Mouse (Mus musculus): ENCODE results near the gene Tspan5.

The Tspan5 gene

DNA sequence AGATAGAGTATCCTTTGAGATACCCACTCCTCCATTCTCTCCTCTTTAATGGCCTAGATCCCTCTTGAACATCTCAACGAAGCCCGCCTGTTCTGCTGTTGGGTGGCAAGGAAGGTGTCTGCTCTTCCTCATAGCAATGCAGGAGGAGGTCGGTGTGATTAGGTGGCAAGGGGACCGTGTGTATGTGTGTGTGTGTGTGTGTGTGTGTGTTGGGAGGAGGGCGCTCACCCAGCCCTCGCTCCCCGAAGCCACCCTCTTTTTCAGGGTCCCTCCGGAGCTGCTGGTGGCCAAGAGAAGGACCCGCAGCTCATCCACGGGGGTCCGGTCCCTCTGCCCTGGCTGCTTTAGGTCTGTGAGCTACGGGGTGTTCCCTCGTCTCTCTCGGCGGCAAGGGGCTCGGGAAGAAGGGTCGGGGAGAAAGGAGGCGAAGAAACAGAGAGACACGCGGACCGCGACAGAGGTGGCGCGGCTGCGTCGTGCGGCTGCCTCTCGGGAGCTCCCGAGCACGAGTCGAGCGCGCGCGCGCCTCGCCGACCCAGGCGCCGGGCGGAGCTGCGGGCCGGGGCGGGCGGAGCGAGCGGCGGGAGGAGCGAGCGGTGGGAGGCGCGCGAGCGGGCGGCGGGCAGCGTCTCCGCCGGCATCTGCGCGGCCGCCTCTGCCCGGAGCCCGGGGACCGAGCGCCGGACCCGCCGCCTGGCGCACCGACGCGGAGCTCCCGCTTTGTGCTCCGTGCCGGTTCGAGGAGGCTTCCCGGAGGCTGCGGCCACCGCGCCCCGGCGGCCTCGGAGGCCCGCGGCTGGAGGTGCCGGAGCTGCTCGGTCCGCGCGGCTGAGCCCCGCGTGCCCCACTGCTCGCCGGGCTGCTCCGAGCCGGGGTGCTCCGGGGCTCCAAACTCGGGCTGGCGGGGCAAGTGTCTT, at the start of gene Tspan5:
TSS of gene Tspan5 (plus strand) at position 547 of the 917 bp plus-strand sequence.
- peak; percentile 63 for DNase-seq (ENCODE audit: low spot score)

DNA sequence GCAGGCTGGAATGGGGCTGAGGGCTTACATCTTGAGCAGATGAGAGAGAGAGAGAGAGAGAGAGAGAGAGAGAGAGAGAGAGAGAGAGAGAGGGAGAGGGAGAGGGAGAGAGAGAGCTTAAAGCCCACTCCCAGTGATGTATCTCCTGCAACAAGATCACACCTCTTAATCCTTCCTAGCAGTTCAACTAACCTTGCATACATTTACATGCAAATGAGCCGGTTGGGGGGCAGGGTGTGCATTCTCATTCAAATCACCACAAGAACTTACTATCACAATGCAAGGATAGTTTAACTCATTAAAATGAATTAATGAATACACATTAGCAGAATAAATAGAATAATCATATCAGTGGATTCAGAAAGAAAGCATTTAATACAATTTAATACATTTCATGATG, 49.7 kb upstream of the Tspan5 start:
- DNase-seq (ENCODE audit: low spot score), result no peak

DNA sequence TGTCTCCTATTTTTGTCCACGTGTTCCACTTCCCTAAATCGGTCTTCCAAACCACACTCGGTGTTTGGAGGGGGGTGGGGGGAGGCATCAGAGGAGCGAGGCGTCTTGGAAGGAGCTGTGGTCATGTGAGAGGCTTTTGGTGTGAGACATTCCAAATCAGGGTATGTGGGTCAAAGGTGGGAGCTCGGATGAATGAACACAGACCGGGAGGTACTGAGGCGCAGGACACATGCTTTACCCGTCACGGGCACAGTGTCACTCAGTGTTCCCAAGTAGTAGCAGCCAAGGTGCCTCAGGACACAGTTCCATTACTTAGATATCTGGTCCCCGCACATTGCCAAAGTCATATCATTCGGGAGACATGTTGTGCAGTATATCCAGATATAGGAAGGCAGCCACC, 38.6 kb upstream of the Tspan5 start:
- DNase-seq (ENCODE audit: low spot score), result no peak

DNA sequence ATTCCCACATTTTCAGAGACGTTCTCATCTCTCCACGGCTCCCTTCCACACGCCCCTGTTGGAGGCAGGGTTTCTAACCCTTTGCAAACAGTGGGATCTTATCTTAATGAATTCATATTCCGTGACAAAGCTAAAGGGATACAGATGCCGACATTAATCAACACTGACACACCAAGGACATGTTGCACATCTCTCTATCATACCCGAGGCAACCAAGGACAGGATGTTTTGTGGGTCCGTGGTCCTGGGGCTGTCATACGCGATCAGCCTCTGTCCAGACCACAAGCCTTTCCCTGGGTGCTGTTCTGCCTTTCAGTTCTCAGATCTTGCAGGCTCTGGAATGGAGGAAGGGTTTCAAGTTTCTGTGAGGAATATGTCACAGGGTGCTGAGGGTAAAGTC, 37.5 kb upstream of the Tspan5 start:
- DNase-seq (ENCODE audit: low spot score), result no peak

DNA sequence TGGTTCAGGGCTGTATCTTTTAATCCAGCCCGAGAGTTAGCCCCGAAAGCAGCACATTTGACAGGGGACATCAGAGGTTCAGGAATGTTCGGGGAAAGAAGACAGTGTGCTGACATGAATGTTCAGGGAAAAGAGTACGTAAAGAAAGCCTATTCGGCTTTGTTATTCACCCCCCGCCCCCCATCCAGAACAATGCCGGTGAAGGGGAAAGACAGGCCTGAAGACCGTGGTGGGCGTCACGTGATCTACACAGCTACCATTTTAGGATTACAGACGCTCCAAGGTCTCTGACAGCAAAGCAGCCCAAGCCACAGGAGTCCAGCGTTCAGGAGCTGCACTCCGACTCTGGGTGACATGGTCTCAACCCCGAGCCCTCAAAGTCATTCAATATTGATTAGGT, 36.1 kb upstream of the Tspan5 start:
- no peak for DNase-seq (ENCODE audit: low spot score)

DNA sequence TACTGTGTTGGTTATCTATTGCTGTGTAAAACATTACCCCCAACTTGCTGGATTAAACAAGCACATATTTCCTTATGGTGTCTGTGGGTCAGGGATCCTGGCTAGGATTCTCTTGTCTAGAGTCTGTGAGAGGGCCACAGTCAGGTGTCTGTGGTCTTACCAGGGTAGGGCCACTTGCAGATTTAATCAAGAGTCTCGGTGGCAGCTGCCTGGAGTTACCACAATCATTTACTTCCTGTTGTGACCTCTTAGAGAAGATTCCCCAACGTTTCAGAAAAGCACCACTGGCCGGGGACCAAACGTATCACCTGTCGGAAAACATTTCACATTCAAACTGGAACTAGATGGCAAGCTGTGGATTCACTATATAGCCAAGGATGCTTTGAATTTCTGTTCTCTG, 32.8 kb upstream of the Tspan5 start:
- no peak for DNase-seq (ENCODE audit: low spot score)

DNA sequence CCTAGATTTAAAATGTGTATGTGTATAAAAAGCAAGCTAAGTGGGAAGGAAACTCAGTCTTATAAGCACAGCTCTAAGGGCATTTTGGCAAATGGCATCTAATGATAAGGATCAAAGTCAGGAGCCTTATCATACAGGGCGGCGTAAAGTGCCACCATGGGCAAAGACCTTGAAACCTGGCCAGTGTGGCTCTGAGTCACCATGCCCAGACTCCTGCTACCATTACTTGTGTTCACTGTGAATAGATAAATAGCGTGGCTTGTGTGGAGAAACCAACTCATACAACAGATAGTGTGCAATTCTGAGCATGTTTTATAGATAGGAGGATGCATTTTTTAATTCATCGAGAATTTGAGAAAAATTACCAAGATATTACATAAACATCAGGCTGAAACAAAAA, 30.0 kb upstream of the Tspan5 start:
- DNase-seq (ENCODE audit: low spot score), result no peak

DNA sequence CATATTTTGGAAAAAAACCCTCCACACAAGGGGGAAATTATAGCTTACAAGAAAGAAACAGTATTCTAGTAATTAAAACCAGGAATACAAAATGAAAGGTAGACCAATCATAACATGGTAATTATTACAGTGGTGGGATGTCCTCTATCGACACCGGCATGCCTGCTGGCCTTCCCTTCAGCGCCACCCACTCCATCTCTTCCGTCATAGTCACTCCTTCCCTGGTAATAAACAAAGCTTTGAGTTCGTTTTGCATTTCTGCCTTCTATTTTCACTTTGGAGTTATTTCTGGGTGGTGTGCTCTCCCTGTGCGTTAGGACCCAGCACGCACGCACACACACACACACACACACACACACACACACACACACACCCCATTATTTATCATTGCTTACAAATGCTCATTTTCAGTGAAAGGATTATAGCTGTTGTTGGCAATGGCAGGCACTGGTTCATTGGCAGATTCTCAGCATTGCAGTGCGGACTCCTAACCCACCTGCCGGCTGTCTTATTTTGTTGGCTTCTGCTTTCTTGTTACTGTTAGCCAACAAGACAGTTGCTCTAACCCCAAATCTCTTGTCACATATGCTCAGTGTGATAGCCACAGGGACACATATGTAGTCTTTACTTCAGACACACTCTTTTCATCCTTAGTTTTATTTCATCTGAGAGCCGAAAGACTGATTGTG, 29.4 kb upstream of the Tspan5 start:
- no peak for DNase-seq (ENCODE audit: low spot score)

DNA sequence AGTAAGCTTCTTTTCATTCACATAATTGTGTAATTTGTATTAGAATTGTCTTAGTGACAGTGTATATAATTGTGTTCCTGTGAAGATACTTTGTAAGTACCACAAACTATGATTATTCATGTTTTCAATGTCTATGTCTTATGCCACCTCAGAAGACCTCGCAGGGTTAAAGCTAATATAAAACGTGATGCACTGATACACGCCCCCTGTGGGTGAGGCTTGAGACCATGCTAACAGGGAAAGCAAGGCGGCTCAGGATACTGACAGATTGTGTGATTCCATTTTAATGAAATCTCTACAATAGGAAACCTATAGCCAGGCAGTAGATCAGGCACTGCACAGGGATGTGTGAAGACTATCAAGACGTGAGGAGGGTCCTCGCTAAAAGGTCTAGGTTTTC, 28.9 kb upstream of the Tspan5 start:
- DNase-seq (ENCODE audit: low spot score), result no peak

DNA sequence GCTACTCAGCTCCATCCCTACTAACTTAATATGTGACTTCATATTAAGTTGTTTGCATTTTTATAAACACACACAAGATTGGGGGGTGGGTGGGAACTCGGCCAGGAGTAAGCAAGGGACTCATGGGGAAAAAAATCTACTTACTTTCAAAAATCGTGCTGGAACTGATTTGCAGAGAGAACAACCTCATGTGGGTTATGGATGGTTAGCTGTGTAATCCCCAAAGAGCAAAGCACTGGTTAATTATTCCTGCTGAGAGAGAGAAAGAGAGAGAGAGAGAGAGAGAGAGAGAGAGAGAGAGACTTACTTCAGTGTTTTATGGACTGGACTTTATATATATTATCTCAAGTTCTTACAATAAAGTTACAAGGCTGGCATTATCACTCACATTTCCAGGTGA, 27.2 kb upstream of the Tspan5 start:
- DNase-seq (ENCODE audit: low spot score), result no peak

DNA sequence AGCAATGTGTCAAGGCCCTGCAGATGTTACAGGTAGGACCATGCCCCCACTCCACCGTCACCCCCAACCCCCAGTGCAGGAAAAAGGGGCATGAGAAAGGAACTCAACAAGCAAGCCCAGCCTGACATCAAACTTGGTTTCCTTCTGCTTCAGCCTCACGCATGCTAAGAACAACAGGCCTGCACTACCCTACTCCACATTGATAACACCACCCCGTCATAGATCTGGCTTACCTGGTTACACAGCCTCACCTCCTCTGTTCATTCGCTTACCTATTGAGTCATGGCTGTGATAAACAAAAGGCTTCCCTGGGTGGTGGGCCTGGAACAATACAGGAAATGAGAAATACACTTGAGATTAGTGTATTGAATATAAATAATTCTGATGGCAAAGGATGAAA, 26.8 kb upstream of the Tspan5 start:
- no peak for DNase-seq (ENCODE audit: low spot score)

DNA sequence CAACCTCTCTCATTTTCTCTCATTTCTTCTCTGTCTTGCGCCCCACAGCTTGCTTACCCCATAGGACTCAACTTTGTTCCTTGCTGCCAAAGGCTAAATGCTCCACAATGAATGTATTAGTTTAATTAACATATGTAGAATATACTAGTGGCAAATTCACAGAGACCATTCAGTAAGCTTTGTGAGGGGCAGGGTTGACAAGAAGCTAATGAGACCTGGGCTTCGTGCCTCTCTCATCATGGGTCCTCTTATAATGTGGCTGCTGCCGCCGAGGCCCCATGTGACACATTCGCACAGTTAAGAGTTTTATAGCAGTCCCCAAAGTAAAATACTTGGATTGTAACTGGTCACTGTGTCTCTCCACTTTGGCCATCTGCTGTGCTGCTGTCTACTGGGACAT, 25.0 kb upstream of the Tspan5 start:
- DNase-seq (ENCODE audit: low spot score), result no peak

DNA sequence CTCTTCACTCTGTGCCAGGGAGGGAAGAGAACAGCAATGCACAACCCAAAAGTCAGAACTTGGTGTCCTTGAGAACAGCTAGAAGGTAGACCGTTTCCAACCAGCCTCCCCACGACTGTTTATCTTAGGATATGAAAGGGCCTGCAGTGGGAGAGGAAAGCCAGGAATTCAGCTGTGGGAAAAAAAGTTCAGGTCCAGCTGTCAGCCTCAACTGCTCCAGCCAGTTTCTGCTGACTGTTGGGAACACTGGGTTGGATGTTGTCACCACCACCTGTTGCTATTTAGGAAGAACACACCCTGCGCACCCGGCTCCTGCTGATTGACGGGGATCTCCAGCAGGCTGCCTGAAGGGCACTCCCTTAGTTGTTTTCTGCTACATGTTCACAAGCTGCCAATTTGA, 19.8 kb upstream of the Tspan5 start:
- no peak for DNase-seq (ENCODE audit: low spot score)

DNA sequence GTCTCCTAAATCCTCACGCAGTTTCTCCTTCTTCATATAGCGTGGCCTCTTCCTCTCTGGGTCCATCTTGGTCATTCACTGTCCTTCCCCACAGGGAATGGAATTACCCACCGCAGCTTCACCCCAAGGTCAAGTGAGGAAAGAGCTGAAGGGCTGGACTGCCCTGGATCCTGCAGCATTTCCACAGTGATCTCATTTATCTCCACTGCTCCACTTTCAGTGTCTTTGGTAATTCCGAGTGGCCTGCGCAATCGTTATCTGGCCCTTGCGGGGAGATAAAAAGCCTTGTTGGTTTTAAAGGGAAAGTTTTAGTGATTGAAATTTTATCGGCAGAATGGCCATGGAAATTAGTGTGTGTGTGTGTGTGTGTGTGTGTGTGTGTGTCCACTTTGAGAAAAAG, 14.4 kb upstream of the Tspan5 start:
- DNase-seq (ENCODE audit: low spot score), result no peak

DNA sequence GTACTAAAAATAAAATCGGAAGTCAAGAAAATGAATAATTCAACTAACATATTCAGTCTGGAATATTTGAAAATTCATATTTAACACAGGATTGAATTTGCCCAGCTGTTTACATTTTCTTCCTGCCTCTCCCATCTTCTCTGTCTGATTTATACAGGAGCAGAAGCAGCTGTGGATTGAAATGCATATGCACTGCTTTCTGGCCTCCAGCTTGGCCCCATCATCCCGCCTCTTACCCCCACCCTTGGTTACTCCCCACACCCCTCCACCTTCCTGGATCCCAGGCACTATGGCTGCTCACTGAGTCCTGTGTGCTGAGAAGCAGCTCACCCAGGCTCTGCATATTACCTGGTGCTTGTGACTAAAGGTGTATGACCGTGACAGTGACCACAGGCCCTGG, 13.2 kb upstream of the Tspan5 start:
- DNase-seq (ENCODE audit: low spot score), result no peak

DNA sequence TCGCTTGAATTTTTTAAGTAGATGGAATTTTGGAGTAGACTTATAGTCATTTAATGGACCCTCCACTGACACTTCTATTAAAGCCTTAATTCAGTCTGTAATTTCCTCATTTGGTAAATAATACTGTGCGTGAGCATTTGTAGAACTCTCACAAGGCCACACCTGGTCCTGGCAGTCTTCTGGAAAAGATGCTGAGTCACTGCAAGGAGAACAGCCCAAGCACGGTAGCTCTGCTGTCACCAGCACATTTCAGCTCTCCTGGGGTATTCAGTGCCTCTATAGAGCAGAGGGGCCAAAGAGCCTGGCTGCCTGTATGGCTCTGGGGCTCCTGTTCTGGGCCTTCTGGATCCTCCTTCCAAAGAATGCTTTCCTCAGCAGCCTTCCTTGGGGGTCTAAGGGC, 11.2 kb upstream of the Tspan5 start:
- DNase-seq (ENCODE audit: low spot score), result no peak

DNA sequence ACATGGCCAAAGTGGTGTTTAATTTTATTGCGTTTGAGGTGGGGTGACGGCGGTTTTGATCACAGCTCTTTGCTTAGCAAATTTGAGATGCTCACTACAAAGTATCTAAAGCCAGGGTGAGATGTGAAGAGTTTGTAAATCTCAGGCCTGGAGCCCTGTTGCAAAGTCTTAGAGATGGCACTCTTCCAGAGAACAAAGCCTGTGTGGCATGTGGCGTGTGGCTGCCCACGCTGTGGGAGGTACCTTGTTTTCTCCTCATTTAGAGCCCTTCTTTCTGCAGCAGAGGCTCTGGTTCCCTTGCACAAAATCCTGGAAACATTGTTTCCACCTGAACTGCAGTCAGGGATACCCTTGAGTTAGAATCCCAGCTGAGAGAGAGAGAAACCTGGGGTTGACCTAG, 6.2 kb upstream of the Tspan5 start:
- no peak for DNase-seq (ENCODE audit: low spot score)

DNA sequence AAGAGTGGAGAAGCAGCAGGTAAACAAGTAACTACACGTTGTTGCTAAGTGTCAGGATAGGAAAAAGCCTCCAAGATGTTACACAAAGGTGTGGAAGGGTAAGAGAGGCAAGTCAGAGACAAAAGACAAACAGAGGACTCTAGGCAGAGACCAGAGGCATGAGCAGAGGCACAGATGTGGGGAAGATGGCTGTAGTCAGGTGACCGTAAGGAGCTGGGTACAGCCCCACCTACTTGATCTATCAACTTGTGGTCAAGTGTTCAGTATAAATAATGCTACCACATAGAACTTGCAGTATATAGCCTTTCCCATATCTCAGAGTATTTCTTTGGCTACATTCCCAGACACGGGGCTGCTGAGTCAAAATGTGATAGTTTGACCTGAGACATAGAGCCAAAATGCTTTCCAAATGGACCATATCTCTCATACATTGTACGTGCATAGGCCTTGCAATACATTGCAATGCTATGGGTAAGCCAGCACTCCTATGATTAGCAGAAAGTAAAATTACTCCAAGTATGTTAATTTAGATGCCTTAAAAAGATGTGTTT, 2.8 kb upstream of the Tspan5 start:
- DNase-seq (ENCODE audit: low spot score), result no peak

DNA sequence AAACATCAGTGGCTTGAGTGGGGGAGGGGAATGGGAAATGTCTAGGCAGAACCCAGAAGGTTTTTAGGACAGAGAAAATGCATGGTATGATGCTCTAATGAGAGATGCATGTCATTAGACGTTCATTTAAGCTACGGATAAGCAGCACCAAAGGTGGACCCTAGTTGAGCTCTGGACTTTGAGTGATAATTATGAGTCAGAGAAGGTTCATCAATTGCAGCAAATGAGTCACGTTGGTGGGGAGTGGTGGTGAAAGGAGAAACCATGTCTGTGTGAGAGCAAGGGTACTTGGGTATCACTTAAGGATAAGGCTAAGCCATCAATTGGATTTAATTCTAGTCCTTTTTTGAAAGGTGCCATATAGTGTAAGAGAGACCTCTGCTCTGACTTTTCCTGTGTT, 1.7 kb upstream of the Tspan5 start:
- DNase-seq (ENCODE audit: low spot score), result no peak

DNA sequence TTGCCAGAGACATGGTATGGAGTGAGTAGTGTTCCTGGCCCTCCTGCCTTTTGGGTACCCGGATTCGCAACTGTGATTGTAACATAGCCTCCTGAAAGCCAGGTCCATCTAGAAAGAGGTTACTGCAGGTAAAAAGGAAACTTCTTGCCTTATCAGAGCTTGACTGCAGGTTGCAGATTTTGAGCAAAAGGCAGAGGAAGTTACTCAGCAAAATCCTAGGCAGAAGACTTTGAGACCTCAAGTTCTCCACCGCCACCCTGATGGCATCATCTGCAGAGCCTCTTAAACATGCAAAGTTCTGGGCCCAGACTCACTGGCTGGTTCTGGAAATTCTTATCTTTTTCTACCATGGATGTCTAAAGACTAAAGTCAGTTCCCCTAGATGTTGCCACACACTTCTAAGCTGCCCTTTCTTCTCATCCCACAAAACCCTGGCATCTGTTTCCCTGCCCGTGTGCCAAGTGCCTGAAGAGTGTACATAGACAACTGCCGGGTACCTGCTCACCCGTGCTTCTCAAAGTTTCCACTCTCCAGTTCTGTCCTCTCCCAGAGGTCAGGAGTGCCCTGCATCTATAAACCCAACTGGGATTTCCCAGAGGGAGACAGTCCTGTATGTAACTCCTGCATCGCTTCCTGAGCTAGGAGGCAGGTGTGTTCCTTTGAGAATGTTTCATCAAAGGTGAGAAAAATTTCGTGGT, 1.0 kb upstream of the Tspan5 start:
- no peak for DNase-seq (ENCODE audit: low spot score)

DNA sequence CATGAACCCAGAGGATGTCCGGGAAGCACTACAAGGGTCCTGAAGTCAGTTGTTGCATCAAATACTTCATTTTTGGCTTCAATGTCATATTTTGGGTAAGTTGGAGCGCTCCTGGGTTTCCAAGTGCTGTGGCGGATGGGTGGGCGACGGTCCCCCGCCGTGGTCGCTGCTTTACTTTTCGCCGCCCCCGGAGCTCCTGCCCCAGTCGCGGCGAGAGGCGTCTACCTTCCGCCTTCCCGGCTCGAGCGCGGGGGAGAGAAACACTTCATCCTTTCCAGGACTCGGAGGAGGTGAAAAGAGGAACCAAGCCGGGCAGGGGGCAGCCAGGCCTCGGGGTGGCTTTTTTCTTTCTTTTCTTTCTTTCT, 553 bp downstream of the Tspan5 start:
- DNase-seq (ENCODE audit: low spot score), result no peak

DNA sequence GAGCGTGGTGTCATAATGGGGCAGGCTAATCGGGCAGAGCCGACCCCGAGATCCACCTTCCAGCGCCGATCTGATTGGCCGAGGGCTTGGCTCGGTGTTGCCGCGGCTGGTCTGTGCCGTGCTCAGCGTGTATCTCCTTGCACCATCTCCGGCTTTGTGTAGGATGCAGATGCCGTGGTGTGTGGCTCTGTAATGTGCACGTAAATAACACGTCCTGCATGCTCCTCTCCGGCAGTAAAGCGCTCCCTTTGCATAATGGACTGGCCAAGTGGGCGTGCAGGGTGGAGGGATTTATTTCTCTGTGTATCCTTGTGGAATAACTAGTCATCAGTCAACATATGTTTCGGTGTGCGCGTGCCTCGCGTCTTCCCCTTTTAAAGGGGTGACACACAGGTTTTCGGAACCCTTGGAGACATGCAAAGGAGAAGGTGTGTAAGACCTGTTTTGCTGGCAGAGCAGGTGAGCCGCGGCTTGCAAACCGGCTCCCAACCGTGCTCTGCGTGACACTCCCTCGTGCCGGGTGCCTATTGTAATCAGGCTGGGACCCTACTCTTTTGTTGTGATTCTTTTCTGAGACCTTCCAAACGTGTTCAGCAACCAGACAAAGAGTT, 1.2 kb downstream of the Tspan5 start:
- peak; percentile 58 for DNase-seq (ENCODE audit: low spot score)
